Mouse (Mus musculus): Measurements from ENCODE around the gene Acap1. TPM values are rescaled to one million over a fixed set of nuclear protein-coding genes. Genes with fewer than 3 reads are reported as not detected.

Acap1 gene
- polyA plus RNA-seq, 1 experiment from 2014 or later: 0.33 TPM

DNA sequence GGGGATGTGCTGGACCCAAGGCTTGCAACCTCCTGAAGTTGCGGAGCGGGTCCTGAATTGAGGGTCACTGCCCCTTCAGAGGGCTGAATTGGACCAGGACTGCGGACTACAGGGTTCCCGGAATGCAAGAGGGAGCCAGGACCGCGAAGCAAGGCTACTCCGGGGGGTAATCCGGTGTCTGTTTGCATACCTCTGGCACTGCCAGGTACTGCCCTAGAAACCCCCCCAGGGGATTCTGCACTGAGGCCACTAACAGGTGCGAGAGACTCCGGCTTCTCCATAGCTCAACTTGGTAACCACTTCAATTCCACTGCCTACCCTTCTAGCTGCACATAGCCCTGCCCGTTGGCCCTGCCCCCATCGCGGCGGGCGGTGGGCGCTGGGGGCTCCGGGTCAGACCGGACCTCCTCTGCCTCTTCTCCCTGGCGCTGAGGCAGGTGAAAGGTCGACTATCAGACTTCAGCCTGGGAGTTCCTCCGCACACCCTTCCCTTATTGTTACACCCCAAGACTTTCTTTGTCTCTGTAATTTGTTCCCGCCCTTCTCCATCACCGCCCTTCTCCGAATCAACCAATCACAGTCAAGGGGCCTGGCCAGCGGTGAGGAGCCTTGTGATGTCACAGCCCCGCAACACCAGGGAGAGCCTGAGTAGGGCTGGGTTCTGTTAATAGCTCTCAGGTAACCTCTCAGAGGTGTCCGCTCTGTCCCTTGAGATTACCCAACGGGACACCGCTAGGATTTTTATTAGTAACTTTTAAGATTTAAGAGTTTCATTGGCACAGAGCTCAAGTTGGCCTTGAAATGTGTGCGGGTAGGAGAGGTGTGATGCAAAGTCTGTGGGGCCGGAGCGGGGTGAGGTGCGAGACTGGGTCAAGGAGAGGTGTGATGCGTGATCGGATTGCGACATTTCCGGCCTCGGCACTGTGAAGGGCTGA, 5.4 kb upstream of the Acap1 start, which contains the start of the genes 2810408A11Rik and Neurl4:
TSS of gene 2810408A11Rik (minus strand) at position 517 of the 935 bp plus-strand sequence.
TSS of gene Neurl4 (plus strand) at position 602 of the 935 bp plus-strand sequence.
- Histone ChIP-seq H3K9me3 (replicated peaks; ENCODE audit: low read length) (no peaks in the 10 kb centered on the region), H3K9ac (ENCODE audit: low read depth, low read length) (peak within 1 kb of the TSS; percentile 77), H3K4me3 (replicated peaks; ENCODE audit: low read depth, low read length) (peak within 1 kb of the TSS; percentile 62), H3K27ac (peak within 1 kb of the TSS; percentile 93), H3K4me2 (ENCODE audit: low read length) (peak within 1 kb of the TSS; percentile 90), H3K4me1 (replicated peaks; ENCODE audit: insufficient read depth, low read length) (peaks cover 17% of the 10 kb centered on the region; the same call in 1 of the 2 replicates), H3K27me3 (ENCODE audit: insufficient read depth, low read length) (no peaks in the 10 kb centered on the region), H3K36me3 (ENCODE audit: insufficient read depth, low read length) (peaks cover 17% of the 10 kb centered on the region)
- ATAC-seq (replicated peaks; ENCODE audit: low FRiP score, low read depth) (peak; percentile 90), DNase-seq (ENCODE audit: low spot score) (peak; percentile 99)
- no peak for TF ChIP-seq CTCF (IDR thresholded peaks at IDR 0.05; ENCODE audit: low read depth)
- WGBS: under 1% methylated on average over 38 of the region's 38 CpGs

DNA sequence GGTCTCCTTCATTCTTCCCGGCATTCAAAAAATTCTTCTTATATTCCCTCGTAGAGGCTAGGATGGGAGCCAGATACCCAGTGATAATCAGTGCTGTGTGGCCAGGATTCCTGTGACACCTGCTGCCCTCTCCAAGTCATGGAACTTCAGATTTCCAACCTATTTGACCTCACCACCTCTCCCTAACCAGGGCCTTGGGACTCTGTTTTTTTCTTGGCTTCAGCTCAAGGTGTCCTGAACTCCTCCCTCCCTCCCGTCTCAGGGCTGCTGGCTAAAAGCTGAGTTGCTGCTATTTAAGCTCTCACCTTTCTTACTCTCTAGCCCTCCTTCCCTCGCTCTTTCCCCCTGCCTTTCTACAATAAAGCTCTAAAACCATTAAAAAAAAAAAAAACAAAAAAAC, 4.5 kb upstream of the Acap1 start:
- no peak for DNase-seq (ENCODE audit: low spot score)
- Histone ChIP-seq H3K9me3 (replicated peaks; ENCODE audit: low read length) (no peaks in the 10 kb centered on the region), H3K4me3 (replicated peaks; ENCODE audit: low read depth, low read length) (peak overlapping the region; percentile 62), H3K9ac (ENCODE audit: low read depth, low read length) (peak overlapping the region; percentile 77; the same call in 1 of the 2 replicates), H3K4me1 (replicated peaks; ENCODE audit: insufficient read depth, low read length) (peaks cover 17% of the 10 kb centered on the region; the same call in 1 of the 2 replicates), H3K27me3 (ENCODE audit: insufficient read depth, low read length) (no peaks in the 10 kb centered on the region), H3K4me2 (ENCODE audit: low read length) (peak overlapping the region; percentile 90), H3K36me3 (ENCODE audit: insufficient read depth, low read length) (peaks cover 11% of the 10 kb centered on the region), H3K27ac (no peak overlapping the region)
- no peak for ATAC-seq (replicated peaks; ENCODE audit: low FRiP score, low read depth)
- 15% methylated on average over 4 of the region's 4 CpGs for WGBS
- TF ChIP-seq CTCF (IDR thresholded peaks at IDR 0.05; ENCODE audit: low read depth): no peak

DNA sequence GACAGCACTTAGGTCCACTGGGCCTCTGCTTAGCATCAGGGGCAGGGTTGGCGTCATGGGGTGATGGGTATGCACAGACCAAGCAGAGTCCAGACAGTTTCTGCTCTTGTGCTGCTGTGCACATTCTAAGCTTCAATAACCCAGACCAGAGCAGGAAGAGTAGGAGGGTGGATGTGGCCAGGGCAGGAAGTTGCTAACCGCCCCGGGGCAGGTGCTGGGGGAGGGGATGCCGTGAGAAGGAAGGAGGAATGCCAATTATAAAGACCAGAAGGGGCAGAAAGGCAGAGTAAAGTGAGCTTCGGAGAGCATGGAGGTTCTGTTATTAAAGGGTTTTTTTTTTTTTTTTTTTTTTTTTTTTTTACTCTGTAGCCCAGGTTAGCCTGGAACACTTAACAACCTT, 668 bp downstream of the Acap1 start:
- Histone ChIP-seq H3K4me2 (ENCODE audit: low read length) (no peak overlapping the region), H3K4me3 (replicated peaks; ENCODE audit: low read depth, low read length) (no peak overlapping the region), H3K9ac (ENCODE audit: low read depth, low read length) (no peak overlapping the region), H3K36me3 (ENCODE audit: insufficient read depth, low read length) (no peaks in the 10 kb centered on the region), H3K9me3 (replicated peaks; ENCODE audit: low read length) (no peaks in the 10 kb centered on the region), H3K27me3 (ENCODE audit: insufficient read depth, low read length) (no peaks in the 10 kb centered on the region), H3K27ac (no peak overlapping the region; the same call in 1 of the 2 replicates), H3K4me1 (replicated peaks; ENCODE audit: insufficient read depth, low read length) (peaks cover 3% of the 10 kb centered on the region; the same call in 1 of the 2 replicates)
- 65% methylated on average over 5 of the region's 5 CpGs for WGBS
- ATAC-seq (replicated peaks; ENCODE audit: low FRiP score, low read depth): no peak
- TF ChIP-seq CTCF (IDR thresholded peaks at IDR 0.05; ENCODE audit: low read depth): no peak
- no peak for DNase-seq (ENCODE audit: low spot score)

DNA sequence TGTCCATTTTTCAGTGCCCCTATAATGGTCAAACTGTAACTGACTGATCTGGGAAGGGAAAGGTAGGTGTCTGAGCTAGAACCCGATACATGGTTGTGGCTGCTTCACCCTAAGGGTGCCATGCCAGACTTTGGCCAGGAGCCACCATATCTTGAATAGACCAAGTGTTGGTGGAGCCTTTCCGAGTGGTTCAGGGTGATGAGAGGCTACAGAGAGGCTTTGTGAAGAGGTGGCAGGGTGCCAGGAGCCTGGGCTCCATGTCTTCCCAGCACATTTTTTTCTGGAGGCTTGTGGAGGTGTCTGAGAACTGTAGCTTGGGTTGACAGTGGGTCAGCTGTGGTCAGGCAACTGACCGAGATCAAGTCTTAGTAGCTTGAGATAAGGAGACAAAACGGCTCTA, 3.9 kb downstream of the Acap1 start:
- no peaks in the 10 kb centered on the region for H3K4me1 ChIP-seq (replicated peaks; ENCODE audit: insufficient read depth, low read length)
- DNase-seq (ENCODE audit: low spot score) (no peak), ATAC-seq (replicated peaks; ENCODE audit: low FRiP score, low read depth) (no peak)
- no peak overlapping the region for H3K27ac ChIP-seq
- H3K9me3 ChIP-seq (replicated peaks; ENCODE audit: low read length): no peaks in the 10 kb centered on the region
- H3K36me3 ChIP-seq (ENCODE audit: insufficient read depth, low read length): no peaks in the 10 kb centered on the region
- no peak overlapping the region for H3K4me3 ChIP-seq (replicated peaks; ENCODE audit: low read depth, low read length)
- no peak overlapping the region for H3K4me2 ChIP-seq (ENCODE audit: low read length)
- no peak overlapping the region for H3K9ac ChIP-seq (ENCODE audit: low read depth, low read length)
- TF ChIP-seq CTCF (IDR thresholded peaks at IDR 0.05; ENCODE audit: low read depth): no peak
- WGBS: 76% methylated on average over 4 of the region's 4 CpGs
- no peaks in the 10 kb centered on the region for H3K27me3 ChIP-seq (ENCODE audit: insufficient read depth, low read length)

DNA sequence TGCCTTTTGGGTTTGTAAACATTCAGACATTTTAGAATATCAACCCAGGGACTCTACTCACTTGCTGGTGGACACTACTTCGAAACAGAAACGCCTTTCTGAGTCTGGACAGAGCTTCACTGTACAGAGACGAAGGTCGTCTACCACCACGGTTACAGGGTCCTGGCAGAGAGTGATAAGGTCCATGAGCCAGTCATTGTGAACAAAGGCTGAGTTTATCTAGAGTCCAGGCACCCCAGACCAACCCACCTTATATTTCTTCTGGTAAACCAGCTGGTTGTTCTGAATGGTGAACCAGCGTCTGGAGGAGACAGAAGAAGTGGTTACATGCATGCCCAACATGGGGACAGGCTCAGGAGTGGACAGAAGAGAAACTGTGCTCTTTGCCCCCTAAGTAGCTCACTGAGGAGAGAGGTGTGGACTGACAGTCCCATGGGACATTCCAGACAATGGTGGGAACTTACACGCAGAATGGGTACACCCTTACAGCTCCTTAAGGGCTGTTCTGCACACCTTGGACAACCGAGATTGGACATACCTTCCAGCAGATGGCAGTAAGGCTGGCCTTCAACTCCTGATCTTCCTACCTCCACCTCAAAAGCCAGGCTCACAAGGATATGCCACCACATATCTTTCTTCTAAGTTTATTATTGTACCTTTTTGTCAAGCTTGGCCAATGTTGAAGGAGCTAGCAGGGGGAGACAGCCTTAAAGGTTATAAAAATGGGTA, 8.3 kb downstream of the Acap1 start:
- Histone ChIP-seq H3K4me3 (replicated peaks; ENCODE audit: low read depth, low read length) (no peak overlapping the region), H3K4me1 (replicated peaks; ENCODE audit: insufficient read depth, low read length) (no peaks in the 10 kb centered on the region), H3K4me2 (ENCODE audit: low read length) (no peak overlapping the region), H3K27ac (no peak overlapping the region), H3K36me3 (ENCODE audit: insufficient read depth, low read length) (no peaks in the 10 kb centered on the region), H3K9me3 (replicated peaks; ENCODE audit: low read length) (no peaks in the 10 kb centered on the region), H3K27me3 (ENCODE audit: insufficient read depth, low read length) (no peaks in the 10 kb centered on the region), H3K9ac (ENCODE audit: low read depth, low read length) (no peak overlapping the region)
- WGBS: 71% methylated on average over 8 of the region's 8 CpGs
- ATAC-seq (replicated peaks; ENCODE audit: low FRiP score, low read depth): no peak
- DNase-seq (ENCODE audit: low spot score): no peak
- TF ChIP-seq CTCF (IDR thresholded peaks at IDR 0.05; ENCODE audit: low read depth): peak; percentile 77

DNA sequence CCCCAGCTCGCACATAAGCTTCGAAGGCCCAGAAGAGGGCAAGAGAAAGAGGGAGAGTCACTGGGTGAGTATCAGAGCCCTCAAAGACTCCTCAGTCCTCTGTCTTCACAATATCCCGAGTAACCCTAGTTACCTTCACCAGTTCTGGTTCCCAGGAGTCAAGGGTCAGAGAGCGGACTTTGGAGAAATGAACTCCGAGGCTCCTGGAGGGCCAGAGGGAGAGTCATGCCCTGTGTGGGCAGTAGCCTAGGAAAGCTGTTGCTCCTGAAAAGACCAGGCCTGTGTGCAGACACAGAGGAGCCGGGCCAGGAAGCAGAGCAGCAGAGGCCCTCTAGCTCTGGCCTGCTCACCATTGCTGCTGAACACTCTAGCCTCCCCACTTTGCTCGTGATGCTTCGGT, 10.7 kb downstream of the Acap1 start:
- H3K27me3 ChIP-seq (ENCODE audit: insufficient read depth, low read length): no peaks in the 10 kb centered on the region
- no peaks in the 10 kb centered on the region for H3K9me3 ChIP-seq (replicated peaks; ENCODE audit: low read length)
- H3K27ac ChIP-seq: peak overlapping the region; percentile 2; the same call in 1 of the 2 replicates
- H3K4me2 ChIP-seq (ENCODE audit: low read length): peak overlapping the region; percentile 30; the same call in 1 of the 2 replicates
- H3K4me3 ChIP-seq (replicated peaks; ENCODE audit: low read depth, low read length): no peak overlapping the region
- 66% methylated on average over 8 of the region's 8 CpGs for WGBS
- TF ChIP-seq CTCF (IDR thresholded peaks at IDR 0.05; ENCODE audit: low read depth): no peak
- H3K4me1 ChIP-seq (replicated peaks; ENCODE audit: insufficient read depth, low read length): peaks cover 11% of the 10 kb centered on the region; the same call in 1 of the 2 replicates
- H3K9ac ChIP-seq (ENCODE audit: low read depth, low read length): no peak overlapping the region
- no peaks in the 10 kb centered on the region for H3K36me3 ChIP-seq (ENCODE audit: insufficient read depth, low read length)
- ATAC-seq (replicated peaks; ENCODE audit: low FRiP score, low read depth): no peak
- DNase-seq (ENCODE audit: low spot score): no peak
